Mouse (Mus musculus) gastrocnemius, postnatal 14 days (tissue): ENCODE data around the gene Ubtd2. TPM values are rescaled to one million over a fixed set of nuclear protein-coding genes. Genes with fewer than 3 reads are reported as not detected.

Source experiments
- DNase-seq: peaks from one replicate; pipeline ENCODE4 v3.0.0; 2021; ENCODE audit warnings: mixed read lengths
- intact Hi-C: fragments of 180-260 bp; cut with DNase I; formaldehyde crosslinking; loops from one replicate; pipeline ENCODE4 v1.15.1; 2025; ENCODE audit warnings: low total_unique reads
- total RNA-seq, 2 experiments: library from RNA; stranded (reverse); gene quantifications; 2 replicates each; pipeline ENCODE4 v1.2.3; 2021

Ubtd2 gene
- total RNA-seq, 2 experiments from 2014 or later = 18.9 to 21.4 TPM

- intact Hi-C loops = no loop called here
Measured at GRCm38 (mm10) chr11:32538435-32538834, 83.3 kb downstream of the Ubtd2 start.

GRCm38 (mm10) chr11:32538846-32539245 lies 83.7 kb downstream of the Ubtd2 start:
- intact Hi-C loops = no loop called here
- no peak for DNase-seq

More at GRCm38 (mm10) chr11:32538435-32538834, 83.3 kb downstream of the Ubtd2 start:
- DNase-seq = no peak

GRCm38 (mm10) chr11:32539717-32540116 lies 84.5 kb downstream of the Ubtd2 start:
- DNase-seq = no peak
- intact Hi-C loops = no loop called here

- no peak for DNase-seq
- intact Hi-C loops = no loop called here
Measured at GRCm38 (mm10) chr11:32540463-32540862, 85.3 kb downstream of the Ubtd2 start.

GRCm38 (mm10) chr11:32542181-32542580 lies 87.0 kb downstream of the Ubtd2 start:
- intact Hi-C loops = no loop called here
- no peak for DNase-seq

GRCm38 (mm10) chr11:32542687-32543411 lies 87.7 kb downstream of the Ubtd2 start:
- no peak for DNase-seq
- intact Hi-C loops = no loop called here

- no peak for DNase-seq
- intact Hi-C loops = no loop called here
Measured at GRCm38 (mm10) chr11:32544041-32544440, 88.9 kb downstream of the Ubtd2 start.

GRCm38 (mm10) chr11:32544497-32544896 lies 89.3 kb downstream of the Ubtd2 start:
- no peak for DNase-seq
- intact Hi-C loops = no loop called here

GRCm38 (mm10) chr11:32545605-32546004 lies 90.4 kb downstream of the Ubtd2 start:
- DNase-seq = no peak
- intact Hi-C loops = no loop called here

- intact Hi-C loops = no loop called here
- peak; percentile 64 for DNase-seq
Measured at GRCm38 (mm10) chr11:32546483-32546882, 91.3 kb downstream of the Ubtd2 start.

GRCm38 (mm10) chr11:32547391-32547947 lies 92.3 kb downstream of the Ubtd2 start:
- intact Hi-C loops = no loop called here
- no peak for DNase-seq

- intact Hi-C loops = no loop called here
- DNase-seq = no peak
Measured at GRCm38 (mm10) chr11:32548240-32548639, 93.1 kb downstream of the Ubtd2 start.

- intact Hi-C loops = no loop called here
- DNase-seq = no peak
Measured at GRCm38 (mm10) chr11:32549236-32549635, 94.1 kb downstream of the Ubtd2 start.

- intact Hi-C loops = no loop called here
- no peak for DNase-seq
Measured at GRCm38 (mm10) chr11:32550102-32550501, 94.9 kb downstream of the Ubtd2 start.

- no peak for DNase-seq
- intact Hi-C loops = no loop called here
Measured at GRCm38 (mm10) chr11:32551056-32551455, 95.9 kb downstream of the Ubtd2 start.

- DNase-seq = no peak
- intact Hi-C loops = no loop called here
Measured at GRCm38 (mm10) chr11:32551579-32552297, 96.6 kb downstream of the Ubtd2 start.

- DNase-seq = no peak
- intact Hi-C loops = no loop called here
Measured at GRCm38 (mm10) chr11:32552401-32553090, 97.4 kb downstream of the Ubtd2 start.

- intact Hi-C loops = no loop called here
Measured at GRCm38 (mm10) chr11:32553311-32554140, 98.4 kb downstream of the Ubtd2 start.

More at GRCm38 (mm10) chr11:32553311-32554140, 98.4 kb downstream of the Ubtd2 start:
- no peak for DNase-seq
